Mouse (Mus musculus) lung, postnatal 10 days (tissue): Measurements from ENCODE around the gene Grin3b.

Experiments
- DNase-seq: peaks from one replicate; pipeline ENCODE4 v3.0.0; 2021

Gene Grin3b

GRCm38 (mm10) chr10:79970415-79971182, at the start of gene Grin3b:
Gene Grin3b (plus strand): TSS chr10:79970715.
- DNase-seq, result no peak

DNA sequence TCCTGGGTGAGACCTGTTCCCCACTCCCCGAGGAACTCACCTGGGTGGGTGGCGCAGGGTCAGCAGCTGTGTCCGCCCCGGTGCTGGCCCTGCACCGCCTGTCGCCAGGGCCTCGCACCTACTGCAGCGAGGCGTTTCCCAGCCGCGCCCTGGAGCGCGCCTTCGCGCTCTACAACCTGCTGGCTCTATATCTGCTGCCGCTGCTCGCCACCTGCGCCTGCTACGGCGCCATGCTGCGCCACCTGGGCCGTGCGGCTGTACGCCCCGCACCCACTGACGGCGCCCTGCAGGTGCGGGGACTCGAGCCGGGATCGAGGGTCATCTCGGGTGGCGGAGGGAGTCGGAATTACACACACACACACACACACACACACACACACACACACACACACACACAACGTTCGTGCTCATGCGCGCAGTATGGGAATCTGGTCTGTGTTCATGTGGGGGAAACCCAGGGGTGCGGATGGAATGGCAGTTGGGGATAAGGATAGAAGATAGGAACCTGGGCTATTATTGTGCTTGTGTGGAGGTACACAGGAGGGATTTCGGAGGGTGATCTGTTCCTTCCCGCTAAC, 49.5 kb upstream of the Grin3b start, which contains the start of gene R3hdm4:
TSS of gene R3hdm4 (minus strand) at position 251 of the 578 bp plus-strand sequence.
- DNase-seq, result no peak

GRCm38 (mm10) chr10:79921572-79921971, 48.9 kb upstream of the Grin3b start:
- no peak for DNase-seq

GRCm38 (mm10) chr10:79924998-79925784, 45.3 kb upstream of the Grin3b start:
- peak; percentile 90 for DNase-seq

GRCm38 (mm10) chr10:79925785-79926490, 44.6 kb upstream of the Grin3b start:
- no peak for DNase-seq

- DNase-seq, result peak; percentile 94
These were observed 43.8 kb upstream of the Grin3b start, which contains the start of gene Arid3a for GRCm38 (mm10) chr10:79926491-79927323. Gene Arid3a (plus strand): TSS chr10:79927043.

GRCm38 (mm10) chr10:79927324-79928029, 43.0 kb upstream of the Grin3b start:
- peak; percentile 76 for DNase-seq

GRCm38 (mm10) chr10:79928030-79928694, 42.4 kb upstream of the Grin3b start:
- peak; percentile 75 for DNase-seq

GRCm38 (mm10) chr10:79928907-79929701, 41.4 kb upstream of the Grin3b start:
- no peak for DNase-seq

GRCm38 (mm10) chr10:79929967-79930825, 40.3 kb upstream of the Grin3b start:
- DNase-seq, result no peak

GRCm38 (mm10) chr10:79930826-79931186, 39.7 kb upstream of the Grin3b start:
- no peak for DNase-seq

GRCm38 (mm10) chr10:79931797-79932196, 38.7 kb upstream of the Grin3b start:
- no peak for DNase-seq

DNA sequence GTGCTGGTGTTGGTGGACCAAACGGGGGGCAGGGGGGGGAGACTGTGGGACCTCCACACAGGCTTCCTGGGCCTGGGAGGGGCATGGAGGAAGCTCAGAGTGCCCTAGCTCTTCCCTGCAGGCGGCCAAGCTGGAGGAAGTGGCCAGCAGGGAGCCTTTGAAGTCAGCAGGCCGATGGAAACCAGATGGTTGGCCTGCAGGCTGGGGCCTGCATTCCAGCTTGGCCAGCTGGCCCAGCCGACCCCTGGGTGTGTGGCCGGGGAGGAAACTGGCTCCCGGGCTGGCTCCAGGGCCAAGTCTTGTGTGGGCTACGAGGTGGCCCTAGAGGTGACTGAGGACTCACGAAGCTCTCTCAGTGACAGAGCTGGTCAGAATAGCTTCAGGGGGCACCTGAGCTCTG, 37.8 kb upstream of the Grin3b start:
- DNase-seq, result peak; percentile 89

DNA sequence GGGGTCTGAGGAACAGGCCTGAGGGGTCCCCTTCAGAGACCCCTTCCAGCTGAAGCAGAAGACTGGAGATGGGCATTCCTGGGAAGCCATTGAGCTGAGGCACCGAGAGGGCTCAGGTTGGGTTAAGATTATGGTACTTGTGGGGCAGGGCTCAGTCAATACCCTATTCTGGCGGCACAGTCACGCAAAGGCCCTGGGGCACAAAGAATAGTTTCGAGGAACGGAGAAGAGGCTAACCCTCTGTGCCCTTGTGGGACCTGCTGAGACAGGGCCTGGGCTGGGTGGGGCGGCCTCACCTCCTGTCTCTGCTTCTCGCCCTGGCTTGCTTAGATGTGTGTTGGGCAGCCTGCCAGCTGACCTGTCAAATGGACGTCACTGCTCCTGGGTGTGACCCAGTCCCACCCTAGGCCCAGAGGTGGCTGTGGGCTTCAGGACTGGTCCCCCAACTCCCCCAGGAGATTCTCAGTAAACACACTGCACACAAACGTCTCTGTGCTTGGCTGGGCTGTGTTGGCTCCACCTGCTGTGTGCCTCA, 37.3 kb upstream of the Grin3b start:
- no peak for DNase-seq

DNA sequence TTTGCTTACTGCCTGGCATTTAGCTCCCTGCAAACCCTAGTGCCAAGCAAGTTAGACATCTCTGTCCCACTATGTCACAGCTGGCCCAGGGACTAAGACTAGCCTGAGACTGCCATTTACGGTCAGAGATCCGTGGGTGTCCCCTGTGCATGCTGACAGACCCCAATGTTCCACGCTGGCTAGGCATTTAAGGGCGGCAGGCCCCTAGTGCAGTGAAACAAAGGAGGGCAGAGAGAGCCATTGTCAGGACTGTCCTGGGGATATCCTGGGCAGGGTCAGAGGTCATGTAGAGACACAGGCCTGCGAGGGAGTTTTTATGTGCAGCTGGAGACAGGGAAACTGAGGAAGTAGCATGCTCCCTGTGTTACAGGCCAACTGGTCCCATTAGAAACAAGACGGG, 36.7 kb upstream of the Grin3b start:
- DNase-seq, result no peak

GRCm38 (mm10) chr10:79934272-79934721, 36.2 kb upstream of the Grin3b start:
- DNase-seq, result peak; percentile 97

DNA sequence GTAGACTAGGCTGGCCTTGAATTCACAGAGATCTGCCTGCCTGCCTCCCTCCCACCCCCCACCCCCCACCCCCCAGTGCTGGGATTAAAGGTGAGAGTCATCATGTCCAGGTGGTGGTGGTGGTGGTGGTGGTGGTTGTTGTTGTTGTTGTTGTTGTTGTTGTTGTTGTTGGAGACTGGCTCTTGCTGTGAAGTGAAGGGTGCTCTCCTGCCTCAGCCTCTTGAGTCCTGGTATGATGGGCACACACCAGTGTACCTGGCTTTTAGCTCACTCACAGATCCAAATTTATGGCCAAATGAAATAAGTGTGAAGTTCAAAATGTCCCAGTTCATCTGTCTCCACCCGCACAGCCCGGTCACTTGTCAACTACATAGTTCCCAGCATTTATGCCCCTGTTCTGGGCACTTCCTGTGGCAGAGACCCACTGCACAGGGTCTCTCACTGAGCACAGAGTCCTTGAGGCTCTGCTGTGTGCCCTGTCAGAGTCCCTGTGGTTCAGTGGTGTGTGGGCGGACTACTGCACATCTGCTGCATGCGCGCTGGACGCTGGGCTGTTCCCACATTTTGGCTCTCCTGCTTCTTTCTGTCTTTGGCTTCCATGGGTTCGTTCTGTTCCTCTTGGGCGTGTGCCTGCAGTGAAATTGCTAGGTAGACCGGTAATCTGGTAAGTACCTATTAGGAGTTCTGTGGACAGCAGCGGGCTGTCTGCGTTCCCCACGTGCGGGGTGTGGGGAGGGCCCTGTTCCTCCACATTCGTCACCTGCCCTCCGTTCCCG, 35.5 kb upstream of the Grin3b start:
- DNase-seq, result no peak
